Mouse (Mus musculus) testis, adult 2 months (tissue): ENCODE results near the gene Col23a1.

Experiments used
- CTCF ChIP-seq: fragments of 200-500 bp; IDR thresholded peaks from 2 replicates; pipeline ENCODE4 v1.5.1; 2012; ENCODE audit warnings: low read depth, mild to moderate bottlenecking, inconsistent platforms, low read length, moderate library complexity; ENCODE audit not compliant: control insufficient read depth, insufficient read depth, insufficient replicate concordance
- POLR2A ChIP-seq: fragments of 200-500 bp; IDR thresholded peaks from 2 replicates; pipeline ENCODE4 v1.6.1; 2012; ENCODE audit warnings: low read depth, mild to moderate bottlenecking, inconsistent platforms, low read length, moderate library complexity; ENCODE audit not compliant: control insufficient read depth

- TF ChIP-seq CTCF, result no peak
- no peak for TF ChIP-seq POLR2A
These were observed 82.2 kb downstream of the Col23a1 start for GRCm38 (mm10) chr11:51371926-51372325.
